ENCODE assay signal across 24 mouse cellular contexts in the genomic region with DNA sequence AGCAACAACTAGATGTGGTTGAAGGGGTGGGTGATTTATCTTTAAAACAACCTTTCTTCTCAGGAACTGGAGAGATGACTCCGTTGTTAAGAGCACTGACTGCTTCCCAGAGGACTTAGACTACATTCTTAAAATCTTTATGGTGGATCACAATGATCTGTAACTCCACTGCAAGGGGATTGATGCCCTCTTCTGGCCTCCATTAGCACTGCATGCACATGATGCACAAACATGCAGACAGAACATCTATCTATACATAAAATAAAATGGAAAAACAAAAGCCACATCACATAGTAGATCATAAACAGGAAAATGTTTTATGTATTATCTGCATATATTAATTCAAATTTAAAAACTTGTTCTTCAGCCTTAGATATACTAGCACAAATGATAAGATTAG.
DNase-seq lines count a peak whose midpoint lies in the region; ATAC-seq and TF ChIP-seq lines count a peak whose summit lies in the region.
"Had no signal": no experiment of that assay in that cellular context is flagged by ENCODE, and none has a peak within 500 bp of the region (broad histone marks: within the 10 kb centered on the region; RNA-seq: fewer than 3 reads in every experiment).

No protein-coding gene starts in this region.

- no peaks in the 10 kb centered on the region for H3K27me3 ChIP-seq in intestine, postnatal 0 days (replicated peaks; ENCODE audit: control insufficient read depth, insufficient read depth, low read length)
- no peaks in the 10 kb centered on the region for H3K27me3 ChIP-seq in intestine, embryonic 15.5 days (replicated peaks)
- H3K27me3 ChIP-seq in MEL (ENCODE audit: control insufficient read depth in 1 of 2, insufficient read depth in 2 of 2, low read length in 2 of 2) = no peaks in the 10 kb centered on the region
- H3K27me3 ChIP-seq in liver, postnatal 0 days (ENCODE audit: insufficient read depth, low read length) = no peaks in the 10 kb centered on the region
- H3K27me3 ChIP-seq: heart, embryonic 13.5 days; liver, embryonic 13.5 days; neural tube, embryonic 15.5 days had no signal

- no peak overlapping the region for H3K4me3 ChIP-seq in intestine, postnatal 0 days (ENCODE audit: low read depth, low read length)
- H3K4me3 ChIP-seq in intestine, embryonic 15.5 days (replicated peaks) = no peak overlapping the region
- no peak overlapping the region for H3K4me3 ChIP-seq in MEL (ENCODE audit: control insufficient read depth in 1 of 2, insufficient read depth in 1 of 2, low read depth in 2 of 2, low read length in 2 of 2)
- no peak overlapping the region for H3K4me3 ChIP-seq in liver, postnatal 0 days (ENCODE audit: low read depth, low read length)
- H3K4me3 ChIP-seq: heart, adult 2 months; heart, embryonic 13.5 days; left cerebral cortex, adult 2 months; liver, embryonic 13.5 days; neural tube, embryonic 15.5 days had no signal

- no peak overlapping the region for H3K9ac ChIP-seq in intestine, postnatal 0 days (ENCODE audit: low read depth, low read length)
- H3K9ac ChIP-seq in intestine, embryonic 15.5 days = no peak overlapping the region
- H3K9ac ChIP-seq in MEL (ENCODE audit: control insufficient read depth, low read depth, low read length, poor library complexity, severe bottlenecking) = no peak overlapping the region
- no peak overlapping the region for H3K9ac ChIP-seq in liver, postnatal 0 days (replicated peaks)
- H3K9ac ChIP-seq: heart, embryonic 13.5 days; hindbrain, embryonic 14.5 days; liver, embryonic 13.5 days; neural tube, embryonic 15.5 days had no signal

- DNase-seq in right cerebral cortex, postnatal 4 days = peak; percentile 12
- DNase-seq in right cerebral cortex, postnatal 14 days = no peak
- peak; percentile 6 for DNase-seq in MEL (ENCODE audit: low read depth, low spot score)
- no peak for DNase-seq in liver, postnatal 0 days
- no peak for DNase-seq in spleen, postnatal 14 days (ENCODE audit: low spot score in 2 of 2)
- no peak for DNase-seq in thymus, postnatal 25 days
- DNase-seq: adrenal gland, postnatal 36 days; cerebellum, adult 9-11 months; gastrocnemius, postnatal 36 days; heart, adult 2 months; heart, postnatal 14 days; layer of hippocampus, adult 9-11 months; liver, embryonic 13.5 days; right cerebral cortex, adult 18-20 months; thymus, postnatal 36 days had no signal

- TF ChIP-seq EP300 in MEL (IDR thresholded peaks at IDR 0.05; ENCODE audit: low read depth in 1 of 2, low read length in 2 of 2) = no peak
- TF ChIP-seq EP300 in liver, postnatal 0 days (IDR thresholded peaks at IDR 0.05; ENCODE audit: low read depth) = no peak

- peak; percentile 57 for TF ChIP-seq CTCF in intestine, postnatal 0 days (IDR thresholded peaks at IDR 0.05; ENCODE audit: low read depth)
- peak in 1 of 3 experiments; percentile 7; a peak in 1 of 6 replicates for TF ChIP-seq CTCF in MEL (IDR thresholded peaks at IDR 0.05 in 2 of 3, conservative IDR thresholded peaks at IDR 0.05 in 1 of 3; ENCODE audit: control insufficient read depth in 1 of 3, insufficient read depth in 1 of 3, low read depth in 2 of 3, low read length in 3 of 3, poor library complexity in 1 of 3, severe bottlenecking in 1 of 3)
- TF ChIP-seq CTCF in liver, postnatal 0 days (IDR thresholded peaks at IDR 0.05; ENCODE audit: low read depth) = no peak

- no peaks in the 10 kb centered on the region for H3K79me2 ChIP-seq in MEL (ENCODE audit: control insufficient read depth, insufficient read depth, low read length, poor library complexity)

- no peak; the same call in 1 of the 2 replicates for TF ChIP-seq RAD21 in MEL (IDR thresholded peaks at IDR 0.05; ENCODE audit: low read depth, low read length)

- no peaks in the 10 kb centered on the region for H3K9me3 ChIP-seq in intestine, postnatal 0 days (ENCODE audit: control insufficient read depth)
- H3K9me3 ChIP-seq in intestine, embryonic 15.5 days = no peaks in the 10 kb centered on the region
- no peaks in the 10 kb centered on the region; the same call in 1 of the 2 replicates for H3K9me3 ChIP-seq in MEL (replicated peaks; ENCODE audit: insufficient read depth, low read length)
- no peaks in the 10 kb centered on the region for H3K9me3 ChIP-seq in liver, postnatal 0 days (ENCODE audit: low read length)
- H3K9me3 ChIP-seq: G1E; heart, embryonic 13.5 days; liver, embryonic 13.5 days; neural tube, embryonic 15.5 days had no signal

- H3K4me1 ChIP-seq in intestine, postnatal 0 days (replicated peaks; ENCODE audit: control insufficient read depth, insufficient read depth, low read length) = no peaks in the 10 kb centered on the region
- H3K4me1 ChIP-seq in intestine, embryonic 15.5 days (replicated peaks) = 0 out of 2 replicates have a peak, but pooled peaks cover 2% of the 10 kb centered on the region
- H3K4me1 ChIP-seq in MEL (ENCODE audit: control insufficient read depth in 1 of 2, insufficient read depth in 2 of 2, low read length in 2 of 2) = no peaks in the 10 kb centered on the region
- no peaks in the 10 kb centered on the region for H3K4me1 ChIP-seq in liver, postnatal 0 days (ENCODE audit: insufficient read depth)
- H3K4me1 ChIP-seq: heart, embryonic 13.5 days; liver, embryonic 13.5 days; neural tube, embryonic 15.5 days had no signal

- ATAC-seq in intestine, postnatal 0 days = no peak
- ATAC-seq in intestine, embryonic 15.5 days = no peak
- ATAC-seq in liver, postnatal 0 days = no peak
- ATAC-seq: forebrain, embryonic 16.5 days had no signal

- TF ChIP-seq POLR2A in MEL (IDR thresholded peaks at IDR 0.05; ENCODE audit: control insufficient read depth in 1 of 2, insufficient read depth in 1 of 2, low read depth in 1 of 2, low read length in 2 of 2, poor library complexity in 1 of 2) = no peak

- no peak overlapping the region for H3K4me2 ChIP-seq in intestine, postnatal 0 days (replicated peaks; ENCODE audit: low read depth)
- no peak overlapping the region for H3K4me2 ChIP-seq in intestine, embryonic 15.5 days (replicated peaks)
- H3K4me2 ChIP-seq in liver, postnatal 0 days (ENCODE audit: low read depth, low read length) = no peak overlapping the region
- H3K4me2 ChIP-seq: heart, embryonic 13.5 days; hindbrain, embryonic 14.5 days; liver, embryonic 13.5 days; midbrain, embryonic 11.5 days; neural tube, embryonic 15.5 days had no signal

- 78% methylated on average over 1 of the region's 1 CpGs for whole genome bisulfite sequencing in intestine, postnatal 0 days
- 59% methylated on average over 1 of the region's 1 CpGs for whole genome bisulfite sequencing in intestine, embryonic 15.5 days
- 42% methylated on average over 1 of the region's 1 CpGs for WGBS in liver, postnatal 0 days (ENCODE audit: insufficient replicate concordance)

- H3K27ac ChIP-seq in intestine, postnatal 0 days (ENCODE audit: low read depth, low read length) = no peak overlapping the region
- no peak overlapping the region for H3K27ac ChIP-seq in intestine, embryonic 15.5 days
- no peak overlapping the region for H3K27ac ChIP-seq in MEL (ENCODE audit: control insufficient read depth, low read depth, low read length)
- no peak overlapping the region for H3K27ac ChIP-seq in liver, postnatal 0 days (ENCODE audit: low read depth)
- H3K27ac ChIP-seq: heart, adult 2 months; heart, embryonic 13.5 days; hindbrain, embryonic 14.5 days; left cerebral cortex, adult 2 months; liver, embryonic 13.5 days; neural tube, embryonic 15.5 days had no signal

- H3K36me3 ChIP-seq in intestine, postnatal 0 days (ENCODE audit: control insufficient read depth, insufficient read depth) = no peaks in the 10 kb centered on the region
- H3K36me3 ChIP-seq in intestine, embryonic 15.5 days = no peaks in the 10 kb centered on the region
- no peaks in the 10 kb centered on the region for H3K36me3 ChIP-seq in MEL (ENCODE audit: control insufficient read depth in 1 of 2, insufficient read depth in 2 of 2, low read length in 2 of 2)
- no peaks in the 10 kb centered on the region for H3K36me3 ChIP-seq in liver, postnatal 0 days (replicated peaks; ENCODE audit: insufficient read depth, low read length)
- H3K36me3 ChIP-seq: G1E; heart, embryonic 13.5 days; liver, embryonic 13.5 days; neural tube, embryonic 15.5 days had no signal

TF ChIP-seq in MEL, 35 proteins besides CTCF, POLR2A, EP300 and RAD21:
- TF ChIP-seq NRF1 (IDR thresholded peaks at IDR 0.05; ENCODE audit: insufficient read depth, low read depth, low read length, poor library complexity, severe bottlenecking) (no peak), SMC3 (IDR thresholded peaks at IDR 0.05; ENCODE audit: low read depth, low read length) (peak; percentile 10; the same call in 1 of the 2 replicates)

Comparison
In these comparisons a context has a peak if more than half of its experiments do, and no peak if none do; other contexts are left out.
1. DNase-seq: peak in right cerebral cortex, postnatal 4 days (single experiment) and MEL (single experiment); none in right cerebral cortex, postnatal 14 days (single experiment), liver, postnatal 0 days (single experiment), spleen, postnatal 14 days (0 of 2) and thymus, postnatal 25 days (single experiment).